Mouse (Mus musculus): ENCODE results near the gene Rngtt. TPM values are rescaled to one million over a fixed set of nuclear protein-coding genes. Genes with fewer than 3 reads are reported as not detected.

Rngtt gene
- polyA plus RNA-seq (2012; rRNA removed), result 2.0 TPM in 2 replicates

GRCm38 (mm10) chr4:33309764-33310757 is at the start of gene Rngtt:
TSS of gene Rngtt (plus strand) at chr4:33310311.

DNA sequence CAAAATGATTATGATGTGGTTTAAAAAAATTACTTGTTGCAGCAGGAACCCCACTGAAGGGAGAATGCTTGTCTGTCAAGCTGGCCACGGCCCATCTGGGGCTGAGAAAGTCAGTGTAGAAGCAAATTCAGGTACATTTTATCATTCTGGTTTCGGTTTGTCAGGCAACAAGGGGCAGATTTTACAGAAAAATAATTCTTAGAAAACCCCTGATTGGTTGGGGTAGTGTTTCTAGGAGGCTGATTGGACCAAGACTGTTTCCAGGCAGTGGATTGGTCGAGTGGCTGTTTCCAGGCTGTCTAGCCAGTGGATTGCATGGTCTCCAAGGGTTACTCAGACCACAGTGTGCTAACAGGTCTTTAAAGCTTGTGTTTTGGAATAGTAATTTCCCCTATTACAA is 20.1 kb upstream of the Rngtt start, which contains the start of gene Pnrc1:
Pnrc1 (minus strand) TSS at position 162 of the 400 bp plus-strand sequence.

Other genes with a start within 250 kb of the Rngtt start
- 1.0 and 1.1 TPM in 2 replicates for gene Gabrr2, start 247.3 kb upstream of the Rngtt start, polyA plus RNA-seq (2012; rRNA removed)
- 0.07 and 0.08 TPM in 2 replicates for gene Gabrr1, start 177.8 kb upstream of the Rngtt start, polyA plus RNA-seq (2012; rRNA removed)
- 34.9 and 58.2 TPM in 2 replicates for gene Pm20d2, start 120.6 kb upstream of the Rngtt start, polyA plus RNA-seq (2012; rRNA removed)
- gene Srsf12, start 101.3 kb upstream of the Rngtt start, polyA plus RNA-seq (2012; rRNA removed), result 1.7 and 1.9 TPM in 2 replicates
- gene Pnrc1, start 20.1 kb upstream of the Rngtt start, polyA plus RNA-seq (2012; rRNA removed), result 202 and 269 TPM in 2 replicates